Mouse (Mus musculus) left cerebral cortex, postnatal 36 days (tissue): ENCODE measurements at regions not wholly inside any gene's neighbourhood (a gene's known extent, or its start where the extent isn't known, plus 50 kb on each side); places are given as distances from the start of the nearest gene placed in this dataset.
"Not testable (repeated sequence)": the region's sequence is repeated elsewhere in the genome, so short reads cannot be mapped to it uniquely, and the experiment has no call there.

Experiments
- DNase-seq, 2 experiments: peaks; one replicate each; pipeline ENCODE4 v3.0.0; 2021 to 2022; ENCODE audit warnings: low spot score in 2 of 2, mixed read lengths in 1 of 2
- intact Hi-C: fragments of 180-260 bp; cut with DNase I; formaldehyde crosslinking; loops from one replicate; pipeline ENCODE4 v1.15.1; 2025

- no peak for DNase-seq
- intact Hi-C loops, result no loop called here
Measured at GRCm38 (mm10) chr10:33715701-33716250, 70.7 kb downstream of the Sult3a2 start.

GRCm38 (mm10) chr10:33708656-33709055, 77.8 kb downstream of the Sult3a2 start:
- not testable (repeated sequence) for DNase-seq
- intact Hi-C loops, result loop anchor here (5.0 kb wide), 1 partner anchor 86 kb away; the partner anchor contains the start of gene Clvs2

- intact Hi-C loops, DNase-seq: not testable (repeated sequence)
Measured at GRCm38 (mm10) chr10:33704245-33704644, 79.7 kb upstream of the Clvs2 start.

- DNase-seq, result peak; percentile 48 to 61
- intact Hi-C loops, result no loop called here
Measured at GRCm38 (mm10) chr10:33703420-33703819, 78.9 kb upstream of the Clvs2 start.
